ENCODE assay signal across 25 mouse cellular contexts in genomic region chr1:161919594-161919993, GRCm38 (mm10). TPM values are rescaled to one million over a fixed set of nuclear protein-coding genes. Genes with fewer than 3 reads are reported as not detected.
"Had no signal": no experiment of that assay in that cellular context is flagged by ENCODE, and none has a peak within 500 bp of the region (broad histone marks: within the 10 kb centered on the region; RNA-seq: fewer than 3 reads in every experiment).

No protein-coding gene starts in this region.

- H3K27ac ChIP-seq: kidney, embryonic 15.5 days; left cerebral cortex, adult 2 months; liver, embryonic 15.5 days; macrophage; midbrain, embryonic 12.5 days; midbrain, embryonic 15.5 days; neural tube, embryonic 12.5 days; neural tube, embryonic 15.5 days; stomach, embryonic 15.5 days had no signal

- H3K9me3 ChIP-seq: kidney, embryonic 15.5 days; liver, embryonic 15.5 days; midbrain, embryonic 12.5 days; midbrain, embryonic 15.5 days; neural tube, embryonic 12.5 days; neural tube, embryonic 15.5 days; stomach, embryonic 15.5 days had no signal

- H3K4me3 ChIP-seq: kidney, embryonic 15.5 days; left cerebral cortex, adult 2 months; liver, embryonic 15.5 days; midbrain, embryonic 12.5 days; midbrain, embryonic 15.5 days; neural tube, embryonic 12.5 days; neural tube, embryonic 15.5 days; stomach, embryonic 15.5 days had no signal

- H3K4me2 ChIP-seq: kidney, embryonic 15.5 days; liver, embryonic 15.5 days; lung, embryonic 14.5 days; midbrain, embryonic 12.5 days; midbrain, embryonic 15.5 days; neural tube, embryonic 12.5 days; neural tube, embryonic 15.5 days; stomach, embryonic 15.5 days had no signal

- H3K36me3 ChIP-seq: kidney, embryonic 15.5 days; liver, embryonic 15.5 days; midbrain, embryonic 12.5 days; midbrain, embryonic 15.5 days; neural tube, embryonic 12.5 days; neural tube, embryonic 15.5 days; stomach, embryonic 15.5 days had no signal

- H3K27me3 ChIP-seq: kidney, embryonic 15.5 days; midbrain, embryonic 12.5 days; midbrain, embryonic 15.5 days; neural tube, embryonic 12.5 days; neural tube, embryonic 15.5 days; stomach, embryonic 15.5 days had no signal

- ATAC-seq: intestine, embryonic 16.5 days; lung, postnatal 0 days; midbrain, embryonic 15.5 days had no signal

- H3K9ac ChIP-seq: kidney, embryonic 15.5 days; liver, embryonic 15.5 days; lung, embryonic 14.5 days; midbrain, embryonic 12.5 days; midbrain, embryonic 15.5 days; neural tube, embryonic 12.5 days; neural tube, embryonic 15.5 days; stomach, embryonic 15.5 days had no signal

- DNase-seq: kidney, adult 18-20 months; kidney, postnatal 10 days; kidney, postnatal 36 days; layer of hippocampus, postnatal 36 days; left cerebral cortex, postnatal 4 days; lung, embryonic 14.5 days; right cerebral cortex, adult 18-20 months; right cerebral cortex, postnatal 14 days; right cerebral cortex, postnatal 4 days; thymus, postnatal 25 days had no signal

- H3K4me1 ChIP-seq: midbrain, embryonic 15.5 days; neural tube, embryonic 12.5 days; neural tube, embryonic 15.5 days; stomach, embryonic 15.5 days had no signal

RNA-seq across cellular contexts. Expression of gene 4930558K02Rik, which starts 59.8 kb away (rescaled TPM):
- total RNA-seq: layer of hippocampus, adult 8-10 months; layer of hippocampus, postnatal 36 days; left cerebral cortex, adult 2 months; left cerebral cortex, postnatal 10 days; left cerebral cortex, postnatal 4 days; megakaryocyte, adult 5-6 weeks had no signal
- polyA plus RNA-seq: intestine, embryonic 16.5 days; kidney, embryonic 15.5 days; limb, embryonic 14.5 days; liver, embryonic 15.5 days; lung, embryonic 14.5 days; lung, postnatal 0 days; macrophage; midbrain, embryonic 12.5 days; neural tube, embryonic 12.5 days; stomach, embryonic 15.5 days had no signal
